Mouse (Mus musculus): ENCODE results near the gene P3h4.
A peak's percentile ranks its signal among the peaks of the same experiment; 100 is the strongest.

The P3h4 gene

DNA sequence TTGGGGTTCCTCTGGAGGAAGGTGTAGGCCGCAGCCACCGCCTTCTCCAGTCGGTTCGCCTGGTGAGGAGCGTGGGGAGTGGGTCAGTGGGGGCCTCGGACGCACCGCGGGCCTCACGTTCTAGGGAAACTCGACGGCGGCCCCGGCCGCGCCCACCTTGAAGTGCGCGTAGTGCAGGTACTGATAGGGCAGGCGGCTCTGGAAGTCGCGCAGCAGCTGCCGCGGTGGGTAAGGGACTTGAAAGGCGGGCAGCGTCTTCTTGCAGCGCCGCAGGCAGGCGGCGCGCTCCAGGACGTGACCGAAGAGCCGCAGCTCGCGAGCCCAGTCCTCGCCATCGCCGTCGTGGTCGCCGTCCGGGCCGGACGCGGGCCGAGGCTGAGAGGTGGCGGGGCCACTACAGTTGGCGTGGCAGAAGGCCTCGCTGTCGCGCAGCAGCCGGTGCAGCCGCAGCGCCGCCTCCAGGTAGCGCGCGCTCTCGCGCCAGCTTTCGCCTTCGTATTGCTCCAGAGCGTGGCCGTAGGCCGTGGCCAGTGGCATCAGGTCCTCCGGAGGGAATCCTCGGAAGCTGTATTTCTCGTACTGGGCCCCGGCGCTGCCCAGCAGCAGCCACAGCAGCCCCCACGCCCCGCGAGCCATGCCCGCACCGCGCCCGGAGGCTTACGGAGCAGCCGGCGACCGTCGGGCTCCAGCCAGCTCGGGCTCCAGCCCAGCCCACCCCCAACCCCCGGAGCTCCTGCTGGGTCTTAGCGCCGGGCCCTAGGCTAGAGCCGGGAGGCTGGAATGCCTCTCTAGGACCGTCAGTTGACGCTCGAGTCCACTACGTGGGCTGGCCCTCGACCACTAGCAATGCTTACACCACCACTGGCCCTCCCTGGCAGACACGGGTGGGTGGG is at the start of gene P3h4:
Gene P3h4 (minus strand): TSS at position 816 of the 893 bp plus-strand sequence.
- DNase-seq (ENCODE audit: extremely low read depth, low read depth), result no peak

DNA sequence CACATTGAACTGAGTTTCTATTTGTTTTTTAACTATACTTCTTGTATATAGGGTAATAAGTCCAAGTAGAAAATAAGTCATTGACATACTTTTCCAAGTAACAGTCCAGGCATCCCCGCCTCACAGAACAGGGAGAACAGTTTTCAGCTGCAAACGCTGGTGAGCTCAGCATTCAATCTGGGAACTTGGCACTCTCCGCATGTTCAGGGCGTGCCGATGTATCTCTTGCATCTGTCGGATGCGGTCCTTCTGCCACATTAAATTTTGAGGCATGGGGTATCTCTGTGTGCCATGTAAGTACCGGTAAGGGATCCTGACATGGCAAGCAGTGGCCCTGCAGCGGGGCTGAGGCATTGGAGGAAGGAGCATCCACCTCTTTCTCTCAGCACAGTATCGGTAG is 48.1 kb upstream of the P3h4 start:
- no peak for DNase-seq (ENCODE audit: extremely low read depth, low read depth)

DNA sequence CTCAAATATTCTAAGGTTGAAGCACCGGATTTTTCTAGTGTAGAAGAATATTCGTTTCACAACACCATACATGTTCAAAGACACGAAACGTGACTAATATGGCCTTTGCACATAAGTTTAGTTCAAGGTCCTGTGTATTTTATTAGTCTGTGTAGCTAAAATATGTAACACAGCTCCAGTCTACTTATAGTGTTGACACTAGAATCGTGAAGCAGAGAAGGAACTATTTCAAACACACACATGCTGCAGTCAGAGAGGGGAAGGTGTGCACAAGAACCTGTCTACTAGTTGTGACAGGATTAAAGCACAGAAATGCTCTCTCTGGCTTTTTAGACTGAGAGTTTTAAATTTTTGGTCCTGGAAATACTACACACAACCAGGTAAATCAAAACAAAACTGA is 43.1 kb upstream of the P3h4 start:
- no peak for DNase-seq (ENCODE audit: extremely low read depth, low read depth)

DNA sequence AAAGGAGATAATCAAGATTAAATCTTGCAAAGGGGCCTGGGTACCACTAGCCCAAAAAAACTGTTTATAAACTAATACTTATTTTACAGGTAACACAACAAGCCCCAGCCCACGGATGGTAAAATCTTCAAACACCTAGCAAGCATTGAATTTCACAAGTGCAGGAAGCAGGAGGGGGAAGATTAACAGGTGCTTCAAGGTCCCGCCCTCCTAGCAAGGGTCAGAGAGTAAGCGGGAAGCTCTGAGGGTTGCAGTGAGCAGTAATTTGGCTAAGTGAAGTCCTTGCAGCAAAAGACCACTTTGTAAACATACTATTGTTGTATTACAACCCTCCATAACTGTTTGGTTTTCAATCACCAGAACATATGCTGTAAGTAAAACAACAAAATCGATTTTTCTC is 42.6 kb upstream of the P3h4 start:
- no peak for DNase-seq (ENCODE audit: extremely low read depth, low read depth)

DNA sequence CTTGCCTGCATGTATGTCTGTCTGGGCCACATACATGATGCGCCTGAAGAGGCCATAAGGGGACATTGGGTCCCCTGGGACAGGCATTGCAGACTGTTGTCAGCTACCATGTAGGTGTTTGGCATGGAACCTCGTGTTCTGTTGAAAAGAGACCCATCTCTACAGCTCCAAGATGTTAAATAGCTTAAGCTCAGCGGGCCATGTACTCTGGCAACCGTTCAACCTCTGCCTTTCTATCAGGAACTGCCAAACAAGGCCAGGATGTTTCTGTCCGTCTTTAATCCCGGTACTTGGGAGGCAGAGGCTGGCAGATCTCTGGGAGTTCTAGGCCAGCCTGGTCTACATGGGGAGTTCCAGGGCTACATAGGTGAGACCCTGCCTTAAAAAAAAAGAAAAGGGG is 28.0 kb upstream of the P3h4 start:
- no peak for DNase-seq (ENCODE audit: extremely low read depth, low read depth)

DNA sequence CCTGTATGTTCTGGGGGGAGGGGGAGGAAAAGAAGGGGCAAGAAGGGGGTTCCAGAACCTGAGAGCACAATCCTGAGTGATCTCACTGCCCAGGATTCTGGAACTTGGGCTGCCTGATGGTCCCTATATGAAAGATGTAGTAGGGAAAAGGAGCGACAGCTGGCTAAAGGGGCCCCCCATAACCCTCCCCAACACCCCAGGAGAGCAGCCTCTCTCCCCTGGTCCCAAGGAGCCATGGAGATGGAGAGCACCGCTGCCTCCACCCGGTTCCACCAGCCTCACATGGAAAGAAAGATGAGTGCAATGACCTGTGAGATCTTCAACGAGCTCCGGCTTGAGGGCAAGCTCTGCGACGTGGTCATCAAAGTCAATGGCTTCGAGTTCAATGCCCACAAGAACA is 27.2 kb upstream of the P3h4 start, which contains the start of the genes Nt5c3b and Klhl10:
Gene Nt5c3b (minus strand): TSS at position 12 of the 400 bp plus-strand sequence.
Gene Klhl10 (plus strand): TSS at position 121 of the 400 bp plus-strand sequence.
- DNase-seq (ENCODE audit: extremely low read depth, low read depth), result no peak

DNA sequence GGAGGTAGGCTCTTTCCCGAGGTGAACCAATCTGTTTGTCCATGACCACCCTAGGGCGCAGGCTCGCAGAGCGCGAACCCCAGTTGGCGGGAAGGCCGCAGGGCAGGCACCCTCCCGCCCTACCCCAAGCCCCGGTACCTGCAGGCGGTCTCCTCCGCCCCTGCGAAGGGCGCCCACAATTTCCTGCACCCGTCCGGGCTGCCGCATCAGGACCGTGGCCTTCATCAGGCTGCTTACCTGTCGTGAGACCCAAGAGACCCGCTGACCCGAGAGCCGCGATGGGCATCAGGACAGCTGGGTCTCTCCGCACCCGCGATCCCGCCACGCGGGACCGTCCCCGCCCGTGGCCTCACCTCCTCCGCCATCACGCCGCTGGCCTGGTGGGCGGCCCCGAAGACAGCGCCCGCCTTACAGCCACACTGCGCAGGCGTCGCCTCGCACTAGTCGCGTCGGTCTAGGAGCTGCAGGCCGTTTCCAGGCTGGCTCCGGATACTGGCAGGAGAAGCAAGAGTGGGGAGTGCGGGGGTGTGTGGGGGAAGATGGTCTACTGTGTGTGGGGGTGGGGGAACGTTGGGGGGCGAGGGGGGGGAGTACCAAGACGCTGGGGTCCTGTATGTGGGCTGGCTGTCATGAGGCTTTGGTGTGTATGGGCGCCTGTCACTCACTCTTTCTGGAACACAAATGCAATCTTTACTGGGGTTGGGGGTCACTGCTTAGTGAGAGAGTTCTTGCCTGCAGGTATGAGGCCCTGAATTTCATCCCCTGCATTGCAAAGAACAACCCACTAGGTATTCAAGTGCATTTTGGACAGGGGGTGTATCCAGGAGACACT is 26.3 kb upstream of the P3h4 start:
- peak; percentile 30 for DNase-seq (ENCODE audit: extremely low read depth, low read depth)

DNA sequence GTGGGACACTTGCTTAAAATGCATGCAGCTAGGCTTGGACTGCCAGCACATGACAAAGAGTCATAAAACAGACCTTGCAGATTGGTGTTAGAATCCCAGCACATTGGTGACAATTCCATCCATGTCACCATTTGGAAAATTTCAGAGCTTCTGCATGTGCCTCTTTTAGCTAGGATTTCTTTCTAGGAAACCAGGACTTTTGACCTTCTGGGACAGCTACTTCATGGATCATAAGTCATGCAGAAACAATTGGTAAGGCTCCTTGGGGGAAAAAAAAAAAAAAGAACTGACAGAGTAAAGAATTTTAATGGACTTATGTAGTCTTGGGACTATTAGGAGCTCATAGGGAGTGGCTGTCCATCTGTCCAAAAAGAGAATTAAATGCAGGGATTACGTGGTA is 23.3 kb upstream of the P3h4 start:
- no peak for DNase-seq (ENCODE audit: extremely low read depth, low read depth)

DNA sequence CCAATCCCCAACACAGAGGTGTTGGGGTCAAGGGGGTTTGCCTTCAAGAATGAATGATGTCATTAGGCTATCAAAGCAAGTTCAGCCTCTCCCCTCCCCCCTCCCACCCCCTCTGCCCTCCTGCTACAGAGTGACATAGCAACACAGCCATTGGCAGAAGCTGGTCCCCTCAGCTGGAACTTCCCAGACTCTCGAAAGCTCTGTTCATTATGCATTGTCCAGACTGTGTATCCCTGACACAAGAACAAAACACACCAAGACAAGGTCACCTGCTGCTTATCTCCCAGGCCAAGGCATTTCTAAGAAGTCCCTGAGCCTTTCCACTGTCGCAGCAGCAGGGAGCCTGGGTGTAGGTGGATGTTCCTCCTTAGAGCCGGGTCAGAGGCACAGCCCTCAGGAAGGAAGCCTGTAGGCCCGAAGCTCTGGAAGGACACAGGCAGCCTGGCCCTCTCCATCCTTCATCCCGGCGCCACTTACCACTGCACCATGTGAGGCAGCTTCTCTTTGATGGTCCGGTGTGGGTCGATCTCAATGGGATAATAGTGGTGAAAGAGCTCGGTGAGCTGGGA is 21.1 kb upstream of the P3h4 start:
- no peak for DNase-seq (ENCODE audit: extremely low read depth, low read depth)

DNA sequence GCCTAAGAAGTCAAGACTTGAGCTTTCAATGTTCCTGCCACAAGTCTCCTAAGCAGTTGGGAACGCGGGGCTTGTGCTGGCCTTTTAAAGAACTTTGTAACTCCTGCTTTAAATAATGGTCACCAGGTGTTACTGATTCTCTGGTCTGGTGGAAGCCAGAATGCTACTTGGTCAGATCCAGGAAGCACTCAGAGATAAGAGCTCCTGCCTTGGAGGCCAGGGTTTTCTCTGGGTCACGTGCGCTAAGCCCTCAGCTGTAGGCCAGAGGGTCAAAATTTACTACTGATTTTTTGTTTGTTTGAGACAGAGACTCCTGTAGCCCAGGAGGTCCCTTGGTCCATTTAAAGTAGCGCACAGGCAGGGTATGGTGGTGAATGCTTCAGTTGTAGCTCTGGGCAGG is 17.4 kb upstream of the P3h4 start:
- DNase-seq (ENCODE audit: extremely low read depth, low read depth), result no peak

DNA sequence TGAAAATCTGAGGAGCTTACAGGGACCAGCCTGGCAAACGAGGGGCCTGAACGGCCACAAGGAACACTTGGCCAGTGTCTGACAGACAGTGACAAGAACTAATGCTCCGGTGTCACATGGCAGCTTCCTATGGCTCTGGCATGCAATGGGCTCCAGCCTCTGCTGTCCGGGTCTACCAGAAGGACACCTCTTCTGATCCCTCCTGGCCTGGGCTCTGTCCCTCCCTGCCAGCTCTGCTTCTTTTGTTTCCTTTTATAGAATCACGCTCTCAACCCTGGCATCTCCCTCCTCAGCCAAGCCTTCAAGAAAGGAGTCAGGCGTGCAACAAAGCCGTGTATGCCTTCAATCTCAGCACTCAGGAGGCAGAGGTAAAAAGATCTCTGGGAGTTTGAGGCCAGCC is 15.4 kb upstream of the P3h4 start:
- no peak for DNase-seq (ENCODE audit: extremely low read depth, low read depth)

DNA sequence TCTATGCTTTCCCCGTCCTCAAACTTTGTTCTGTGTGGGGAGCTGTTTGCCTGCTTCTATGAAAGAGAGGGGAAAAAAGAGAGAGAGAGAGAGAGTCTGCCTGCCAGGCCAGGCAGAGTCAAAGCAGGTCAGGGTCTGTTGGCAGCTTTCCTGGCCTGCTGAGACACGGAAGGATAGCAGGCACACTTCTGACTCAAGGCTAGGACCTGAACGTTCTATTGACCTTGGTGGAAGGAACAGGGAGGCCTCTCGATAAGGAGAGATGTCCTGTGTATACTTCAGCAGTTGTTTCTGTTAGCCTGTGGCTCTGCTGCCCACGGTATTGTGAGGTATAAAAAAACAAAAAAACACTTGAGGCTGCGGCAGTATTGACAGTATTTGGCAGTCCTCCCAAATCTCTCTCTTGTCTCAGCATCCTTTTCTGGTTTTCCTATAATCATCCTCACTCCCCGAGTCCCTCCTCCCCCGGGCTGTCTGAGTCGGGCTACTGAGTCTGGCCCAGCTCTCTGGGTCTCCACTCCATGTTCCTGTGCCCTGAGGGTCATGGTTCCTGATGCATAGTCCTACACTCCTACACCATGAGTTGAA is 14.1 kb upstream of the P3h4 start:
- no peak for DNase-seq (ENCODE audit: extremely low read depth, low read depth)

DNA sequence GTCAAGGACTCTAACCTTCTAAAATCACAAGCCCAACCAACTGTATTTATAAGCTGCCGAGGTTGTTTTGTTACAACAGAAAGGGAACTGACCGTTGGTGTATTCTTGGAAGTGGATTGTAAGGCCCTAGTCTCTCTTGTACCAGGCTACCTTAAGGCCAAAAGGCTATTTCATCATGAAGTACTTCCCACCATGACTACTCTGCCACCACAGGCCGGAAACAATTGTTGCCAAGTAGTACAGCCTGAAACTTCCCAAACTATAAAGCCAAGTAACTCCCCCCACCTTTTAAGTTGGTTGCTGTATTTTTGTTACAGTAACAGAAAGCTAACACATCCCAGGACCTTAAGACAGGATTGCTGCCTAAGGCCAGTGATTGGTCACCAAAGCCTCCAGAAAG is 12.2 kb upstream of the P3h4 start:
- DNase-seq (ENCODE audit: extremely low read depth, low read depth), result no peak

DNA sequence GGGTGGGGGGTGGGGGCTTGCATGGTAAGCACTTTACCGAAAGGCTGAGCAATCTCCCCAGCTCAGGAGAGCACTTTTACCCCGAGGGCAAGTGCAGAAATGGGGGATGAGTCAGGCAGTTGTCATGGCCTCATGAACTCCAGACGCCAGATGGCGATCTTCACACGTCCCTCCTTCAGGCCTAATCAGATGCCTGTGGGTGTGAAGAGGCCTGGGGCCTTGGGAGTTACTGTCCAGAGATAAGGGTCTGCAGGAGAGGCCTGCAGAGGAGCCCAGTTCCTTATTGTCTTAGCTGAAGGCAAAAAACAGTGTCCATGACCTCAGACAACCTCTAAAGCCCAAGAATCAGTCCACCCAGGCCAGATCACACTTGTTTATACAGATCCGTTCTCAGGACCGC is 11.2 kb upstream of the P3h4 start:
- DNase-seq (ENCODE audit: extremely low read depth, low read depth), result peak; percentile 75

DNA sequence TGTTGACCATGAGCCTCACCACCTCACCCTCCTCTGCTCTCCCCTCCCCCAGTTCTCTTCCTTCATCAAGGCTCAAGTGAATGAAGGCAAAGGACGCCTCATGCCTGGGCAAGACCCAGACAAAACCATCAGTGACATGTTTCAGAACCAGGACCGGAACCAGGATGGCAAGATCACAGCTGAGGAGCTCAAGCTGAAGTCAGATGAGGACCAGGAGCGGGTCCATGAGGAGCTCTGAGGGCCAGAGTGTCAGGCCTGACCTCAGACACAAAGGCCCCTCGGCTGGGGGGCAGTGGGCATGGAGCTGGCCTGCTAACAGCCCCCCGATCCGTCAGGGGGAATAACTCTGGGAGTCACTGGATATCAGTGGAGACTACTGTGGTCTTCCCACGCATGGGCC is 9.2 kb upstream of the P3h4 start:
- no peak for DNase-seq (ENCODE audit: extremely low read depth, low read depth)

DNA sequence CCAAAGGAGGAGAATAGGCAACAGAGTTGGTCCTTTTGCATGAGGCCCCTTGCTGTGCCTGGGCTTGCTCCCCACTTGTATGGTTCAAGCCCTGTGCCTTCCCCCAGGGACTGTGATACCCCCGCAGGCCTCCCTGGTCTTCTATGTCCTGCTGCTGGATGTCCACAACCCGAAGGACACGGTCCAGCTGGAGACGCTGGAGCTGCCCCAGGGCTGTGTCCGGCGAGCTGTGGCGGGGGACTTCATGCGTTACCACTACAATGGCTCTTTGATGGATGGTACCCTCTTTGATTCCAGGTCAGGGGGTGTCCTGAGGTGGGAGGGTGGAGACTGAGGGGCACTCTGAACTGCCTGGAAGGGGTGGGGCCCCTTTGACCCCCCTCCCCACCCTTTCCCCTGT is 6.9 kb upstream of the P3h4 start:
- no peak for DNase-seq (ENCODE audit: extremely low read depth, low read depth)

DNA sequence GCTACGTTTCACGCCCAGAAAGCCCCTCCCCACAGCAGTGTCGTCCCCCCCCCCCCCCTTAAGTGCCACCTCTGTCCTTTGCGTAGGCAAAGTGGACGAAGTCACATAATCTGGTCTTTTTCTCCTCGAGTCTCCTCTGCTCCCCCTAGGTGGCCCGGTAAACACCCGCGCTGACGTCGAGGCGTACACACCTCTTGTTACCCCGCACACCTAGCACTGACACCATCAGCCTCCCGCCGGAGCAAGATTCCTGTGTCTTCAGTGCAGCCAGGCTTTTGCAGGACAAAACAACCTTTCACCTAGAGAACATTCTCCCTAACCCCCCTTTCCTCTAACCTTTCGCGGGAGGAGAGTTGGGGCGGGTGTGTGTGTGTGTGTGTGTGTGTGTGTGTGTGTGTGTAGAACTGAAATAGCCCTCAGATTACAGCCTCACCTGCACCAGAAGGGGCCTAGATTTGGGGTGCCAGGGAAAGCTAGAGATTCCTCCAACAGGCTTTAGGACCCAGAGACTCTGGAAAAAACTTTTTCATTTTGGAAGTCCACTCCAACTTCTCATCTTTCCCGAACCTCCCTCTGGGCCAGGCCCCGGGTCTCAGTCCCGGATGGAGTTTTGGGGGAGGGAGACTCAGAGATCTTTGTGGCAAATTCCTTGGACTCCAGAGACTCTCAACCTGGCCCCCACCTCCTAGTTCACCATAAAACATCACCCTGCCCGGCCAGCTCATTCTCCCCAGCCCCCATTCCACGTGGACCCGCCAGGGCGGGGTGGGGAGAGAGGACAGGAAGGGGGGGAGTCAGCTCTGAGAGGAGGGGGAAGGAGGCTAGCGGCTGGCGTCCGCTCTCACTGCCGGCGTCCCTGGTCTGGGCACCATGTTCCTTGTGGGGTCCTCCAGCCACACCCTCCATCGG is 532 bp upstream of the P3h4 start, which contains the start of gene Fkbp10:
Gene Fkbp10 (plus strand): TSS at position 784 of the 909 bp plus-strand sequence.
- no peak for DNase-seq (ENCODE audit: extremely low read depth, low read depth)

DNA sequence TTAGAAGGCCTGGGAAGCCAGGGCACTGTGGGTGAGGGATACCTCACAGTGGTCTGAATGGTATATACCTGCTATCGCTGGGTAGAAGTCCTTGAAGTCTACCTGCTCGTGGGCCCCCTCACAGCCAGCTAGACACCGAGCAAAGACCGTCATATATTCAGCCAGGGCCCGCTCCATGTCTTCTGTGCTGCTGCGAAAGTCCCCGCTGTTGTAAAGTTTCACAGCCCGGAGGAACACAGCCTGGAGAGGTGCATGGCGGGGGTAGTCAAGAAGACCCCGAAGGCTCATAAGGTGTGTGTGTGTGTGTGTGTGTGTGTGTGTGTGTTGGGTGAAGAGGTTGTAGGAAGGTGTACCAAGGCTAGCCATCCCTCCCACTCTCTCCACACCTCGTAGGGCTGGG is 1.1 kb downstream of the P3h4 start:
- DNase-seq (ENCODE audit: extremely low read depth, low read depth), result no peak

DNA sequence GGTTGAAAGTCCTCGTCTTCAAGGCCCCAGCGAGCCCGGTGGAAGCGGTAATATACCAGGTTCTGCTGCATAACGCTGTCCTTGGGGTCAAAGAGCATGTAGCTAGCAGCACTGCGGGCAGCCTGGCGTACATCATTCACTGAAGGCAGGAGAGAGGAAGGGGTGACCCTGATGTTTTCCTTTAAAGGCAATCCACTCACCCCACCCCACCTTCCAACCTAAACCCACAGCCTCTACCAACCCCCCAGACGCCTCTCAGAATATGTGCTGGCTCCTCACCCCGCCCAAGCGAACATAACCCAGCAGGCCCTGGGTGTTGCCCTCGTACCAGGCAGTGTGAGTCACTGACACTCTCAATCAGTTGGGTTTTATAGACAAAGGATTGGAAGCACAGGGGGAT is 2.9 kb downstream of the P3h4 start:
- no peak for DNase-seq (ENCODE audit: extremely low read depth, low read depth)

DNA sequence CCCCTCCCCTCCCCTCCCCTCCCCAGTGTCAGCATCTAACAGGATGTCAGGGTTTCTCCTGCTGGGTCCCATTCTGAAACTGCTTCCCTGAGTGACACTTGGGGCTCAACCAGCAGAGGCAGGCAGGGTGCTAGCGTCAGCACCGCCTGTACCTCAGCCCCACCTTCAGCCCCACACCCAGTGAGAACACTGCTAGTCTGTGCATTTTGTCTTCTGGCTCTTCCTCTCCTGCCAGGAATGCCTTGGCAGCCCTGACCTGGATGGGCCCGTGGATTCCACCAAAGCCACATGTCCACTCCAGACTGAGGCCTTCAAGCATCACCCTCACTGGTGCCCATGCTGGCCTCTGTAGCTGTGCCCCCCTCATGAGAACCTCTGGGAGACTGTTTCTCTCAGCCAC is 5.0 kb downstream of the P3h4 start:
- no peak for DNase-seq (ENCODE audit: extremely low read depth, low read depth)

Measured in MEL-GATA-1-ER (cell line).